Mouse (Mus musculus) CD4-positive naive resting alpha-beta T cell, adult 57 days (primary cell): Measurements from ENCODE around the gene AI597479. TPM values are rescaled to one million over a fixed set of nuclear protein-coding genes. Genes with fewer than 3 reads are reported as not detected.

Experiments used
- total RNA-seq: library from RNA; stranded (reverse); gene quantifications from one replicate; pipeline ENCODE4 v1.2.4, GENCODE M21; 2023

AI597479 gene
- 8.5 TPM for total RNA-seq

GRCm38 (mm10) chr1:43098031-43098984 is at the start of gene AI597479, which contains the start of gene Tgfbrap1:
AI597479 (plus strand) TSS chr1:43098710.
Tgfbrap1 (minus strand) TSS chr1:43098637.

Other genes starting within 250 kb of the AI597479 start
- 58.9 TPM for gene Mrps9, start 247.5 kb upstream of the AI597479 start, total RNA-seq
- gene Gpr45, start 145.8 kb upstream of the AI597479 start, total RNA-seq: not detected
- 30.0 TPM for gene Tgfbrap1, start 73 bp upstream of the AI597479 start, total RNA-seq
- gene Fhl2, start 98.3 kb downstream of the AI597479 start, total RNA-seq: 3.2 TPM